Mouse (Mus musculus) midbrain, embryonic 14.5 days (tissue): Measurements from ENCODE around the gene Hpn. TPM values are rescaled to one million over a fixed set of nuclear protein-coding genes. Genes with fewer than 3 reads are reported as not detected.

Experiments
- ATAC-seq: fragments of 200-750 bp; cut with Nextera tagmentation; 2 replicates; pipeline ENCODE4 v1.8.0; 2017; ENCODE audit warnings: moderate number of reproducible peaks, moderate library complexity; ENCODE audit not compliant: low FRiP score, low TSS enrichment
- DNase-seq: peaks from one replicate; pipeline ENCODE4 v3.0.0-alpha.2; 2015
- H3K27ac ChIP-seq: fragments of 300-500 bp; sonication (generic); replicated peaks from 2 replicates; pipeline ENCODE4 v1.5.1; 2014; ENCODE audit warnings: mild to moderate bottlenecking, low read depth, low read length, moderate library complexity
- H3K27me3 ChIP-seq: fragments of 300-500 bp; sonication (generic); 2 replicates; pipeline ENCODE4 v1.6.1; 2014; ENCODE audit warnings: low read length, control low read depth, mixed read lengths; ENCODE audit not compliant: control insufficient read depth, insufficient read depth
- H3K36me3 ChIP-seq: fragments of 300-500 bp; sonication (generic); 2 replicates; pipeline ENCODE4 v1.6.1; 2014; ENCODE audit warnings: low read length, control low read depth; ENCODE audit not compliant: control insufficient read depth, insufficient read depth
- H3K4me1 ChIP-seq: fragments of 300-500 bp; sonication (generic); 2 replicates; pipeline ENCODE4 v1.6.1; 2014; ENCODE audit warnings: mild to moderate bottlenecking, antibody characterized with exemption, low read length, control low read depth; ENCODE audit not compliant: control insufficient read depth, insufficient read depth
- H3K4me2 ChIP-seq: fragments of 300-500 bp; sonication (generic); 2 replicates; pipeline ENCODE4 v1.6.1; 2014; ENCODE audit warnings: mild to moderate bottlenecking, low read length, moderate library complexity
- H3K4me3 ChIP-seq: fragments of 300-500 bp; sonication (generic); replicated peaks from 2 replicates; pipeline ENCODE4 v1.5.1; 2014; ENCODE audit warnings: low read depth, low read length
- H3K9ac ChIP-seq: fragments of 300-500 bp; sonication (generic); replicated peaks from 2 replicates; pipeline ENCODE4 v1.6.1; 2014; ENCODE audit warnings: mild to moderate bottlenecking, low read length, moderate library complexity
- H3K9me3 ChIP-seq: fragments of 300-500 bp; sonication (generic); 2 replicates; pipeline ENCODE4 v1.6.1; 2016; ENCODE audit warnings: low read length, control low read depth, mixed read lengths; ENCODE audit not compliant: control insufficient read depth
- WGBS: fragments of 180-500 bp; shearing (Covaris S2); extraction: QIAGEN DNeasy Blood & Tissue Kit; methylation state at CpG from one replicate; pipeline ENCODE4 v1.1.7; 2014; 5-methylcytosine and 5-hydroxymethylcytosine counted together
- polyA plus RNA-seq: library from polyadenylated mRNA; unstranded; fragments of >200 nt; fragmentation: Nextera tagmentation; extraction: Ambion mirVana; gene quantifications from 2 replicates; pipeline ENCODE4 v1.2.1, GENCODE M21; 2014

Hpn gene
- polyA plus RNA-seq, 1 experiment from 2014 or later = 0.26 TPM

DNA sequence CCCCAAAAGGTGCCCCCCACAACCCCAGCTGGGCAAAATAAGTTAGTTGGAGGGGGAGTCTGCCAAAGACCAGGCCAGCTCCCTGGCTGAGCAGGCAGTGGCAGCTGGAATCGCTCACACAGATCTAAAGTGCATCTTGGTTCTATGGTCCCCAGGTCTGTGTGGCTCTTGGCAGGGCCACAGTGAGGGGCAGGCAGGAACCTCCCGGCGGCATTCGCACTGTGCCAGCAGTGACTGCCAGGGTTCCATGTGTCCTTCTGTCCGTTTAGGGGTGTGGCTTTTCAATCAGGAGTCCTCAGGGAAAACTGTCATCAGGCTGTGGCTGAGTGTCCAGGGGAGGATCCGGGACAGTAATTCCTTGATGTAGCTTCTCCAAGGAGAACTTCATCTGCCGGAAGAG lies 15.1 kb upstream of the Hpn start:
- no peak for DNase-seq
- 95% methylated on average over 7 of the region's 7 CpGs for WGBS
- Histone ChIP-seq H3K9ac (no peak overlapping the region), H3K27me3 (peaks cover 15% of the 10 kb centered on the region; the same call in 1 of the 2 replicates), H3K36me3 (peaks cover 73% of the 10 kb centered on the region), H3K9me3 (no peaks in the 10 kb centered on the region), H3K27ac (no peak overlapping the region), H3K4me1 (no peaks in the 10 kb centered on the region), H3K4me3 (no peak overlapping the region), H3K4me2 (no peak overlapping the region)
- ATAC-seq = no peak

GRCm38 (mm10) chr7:31128157-31128705 lies 13.1 kb upstream of the Hpn start:
- peaks cover 53% of the 10 kb centered on the region for H3K36me3 ChIP-seq
- no peak for ATAC-seq
- WGBS = 71% methylated on average over 9 of the region's 9 CpGs

GRCm38 (mm10) chr7:31126851-31127724 lies 12.0 kb upstream of the Hpn start, which contains the start of gene Scn1b:
Gene Scn1b (minus strand): TSS chr7:31127003.
- Histone ChIP-seq H3K9me3 (no peaks in the 10 kb centered on the region), H3K27me3 (peaks cover 16% of the 10 kb centered on the region; the same call in 1 of the 2 replicates), H3K27ac (no peak within 1 kb of the TSS; the same call in 1 of the 2 replicates), H3K9ac (peak within 1 kb of the TSS; percentile 65), H3K4me1 (no peaks in the 10 kb centered on the region), H3K36me3 (peaks cover 41% of the 10 kb centered on the region), H3K4me3 (peak within 1 kb of the TSS; percentile 52), H3K4me2 (peak within 1 kb of the TSS; percentile 93)
- ATAC-seq = peak; percentile 26; the same call in 1 of the 2 replicates
- WGBS = 2% methylated on average over 46 of the region's 60 CpGs
- peak; percentile 65 for DNase-seq

More at GRCm38 (mm10) chr7:31128157-31128705, 13.1 kb upstream of the Hpn start:
- no peak for DNase-seq
- H3K4me1 ChIP-seq = no peaks in the 10 kb centered on the region
- no peaks in the 10 kb centered on the region for H3K9me3 ChIP-seq
- H3K4me3 ChIP-seq = no peak overlapping the region
- H3K27me3 ChIP-seq = peaks cover 16% of the 10 kb centered on the region; the same call in 1 of the 2 replicates
- no peak overlapping the region for H3K4me2 ChIP-seq
- no peak overlapping the region for H3K27ac ChIP-seq
- H3K9ac ChIP-seq = no peak overlapping the region

DNA sequence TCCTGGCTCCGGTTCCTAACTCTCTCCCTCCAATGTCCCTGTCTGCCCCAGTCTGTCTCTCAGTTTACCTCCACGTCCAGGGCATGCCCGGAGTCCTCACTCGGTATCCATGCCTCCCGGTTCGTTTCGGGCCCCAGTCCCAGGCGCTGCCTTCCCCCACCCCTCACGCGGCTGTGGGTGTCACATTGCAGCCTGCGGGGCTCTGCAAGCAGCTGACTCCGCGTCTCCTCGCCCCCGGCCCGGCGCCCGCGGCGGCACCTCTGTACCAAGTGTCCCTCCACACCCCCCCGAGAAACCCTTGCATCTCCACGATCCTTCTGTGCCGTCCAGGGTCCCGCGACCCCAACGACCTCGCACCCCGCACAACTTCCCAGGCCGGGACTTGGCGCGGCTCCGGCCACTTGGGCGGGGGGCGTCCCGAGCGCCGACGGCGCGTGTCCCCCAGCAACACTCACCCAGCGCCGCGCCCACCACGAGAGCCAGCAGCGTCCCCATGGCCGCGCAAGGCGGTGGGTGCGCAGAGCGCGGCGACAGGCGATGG lies 11.2 kb upstream of the Hpn start:
- Histone ChIP-seq H3K9ac (peak overlapping the region; percentile 65), H3K36me3 (peaks cover 33% of the 10 kb centered on the region), H3K4me1 (no peaks in the 10 kb centered on the region), H3K4me3 (peak overlapping the region; percentile 52), H3K27me3 (peaks cover 16% of the 10 kb centered on the region; the same call in 1 of the 2 replicates), H3K27ac (no peak overlapping the region), H3K9me3 (no peaks in the 10 kb centered on the region), H3K4me2 (peak overlapping the region; percentile 93)
- 1% methylated on average over 53 of the region's 53 CpGs for WGBS
- ATAC-seq = 0 out of 2 replicates have a peak, but pooled peaks have one; percentile 18
- DNase-seq = no peak

- no peak for ATAC-seq
- Histone ChIP-seq H3K27me3 (peaks cover 16% of the 10 kb centered on the region; the same call in 1 of the 2 replicates), H3K4me3 (no peak overlapping the region), H3K9me3 (no peaks in the 10 kb centered on the region), H3K4me2 (no peak overlapping the region), H3K27ac (no peak overlapping the region), H3K9ac (no peak overlapping the region), H3K36me3 (peaks cover 22% of the 10 kb centered on the region), H3K4me1 (no peaks in the 10 kb centered on the region)
- 89% methylated on average over 13 of the region's 13 CpGs for WGBS
- no peak for DNase-seq
Measured at GRCm38 (mm10) chr7:31125116-31125515, 10.0 kb upstream of the Hpn start.

- no peak overlapping the region for H3K4me3 ChIP-seq
- H3K9ac ChIP-seq = no peak overlapping the region
- H3K4me2 ChIP-seq = no peak overlapping the region
- DNase-seq = no peak
- H3K36me3 ChIP-seq = peaks cover 14% of the 10 kb centered on the region
- peaks cover 16% of the 10 kb centered on the region; the same call in 1 of the 2 replicates for H3K27me3 ChIP-seq
- no peaks in the 10 kb centered on the region for H3K9me3 ChIP-seq
- WGBS = 86% methylated on average over 5 of the region's 5 CpGs
- no peak overlapping the region for H3K27ac ChIP-seq
- ATAC-seq = no peak
- H3K4me1 ChIP-seq = no peaks in the 10 kb centered on the region
Measured at GRCm38 (mm10) chr7:31124381-31124780, 9.3 kb upstream of the Hpn start.

DNA sequence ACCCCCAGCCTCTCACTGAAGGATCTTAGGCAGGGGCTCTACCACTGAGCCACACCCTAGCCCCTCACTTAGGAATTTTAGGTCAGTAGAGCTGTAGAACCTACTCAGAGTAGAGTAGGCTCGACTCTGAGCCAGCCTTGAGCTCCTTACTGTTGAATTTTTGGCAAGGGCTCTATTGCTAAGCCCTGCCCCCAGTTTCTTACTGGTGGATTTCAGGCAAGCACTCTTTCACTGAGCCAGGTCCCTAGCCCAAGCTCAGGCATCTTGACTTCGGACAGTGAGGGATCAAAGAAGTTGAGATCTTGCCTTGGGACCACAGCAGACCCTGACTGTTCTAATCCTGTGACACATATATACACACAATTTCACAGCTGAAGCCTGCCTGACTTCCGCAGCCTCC lies 8.6 kb upstream of the Hpn start:
- Histone ChIP-seq H3K27ac (no peak overlapping the region), H3K36me3 (peaks cover 8% of the 10 kb centered on the region), H3K27me3 (peaks cover 16% of the 10 kb centered on the region; the same call in 1 of the 2 replicates), H3K4me2 (no peak overlapping the region), H3K4me3 (no peak overlapping the region), H3K9me3 (no peaks in the 10 kb centered on the region), H3K4me1 (no peaks in the 10 kb centered on the region), H3K9ac (no peak overlapping the region)
- WGBS = 81% methylated on average over 3 of the region's 3 CpGs
- ATAC-seq = no peak
- no peak for DNase-seq

DNA sequence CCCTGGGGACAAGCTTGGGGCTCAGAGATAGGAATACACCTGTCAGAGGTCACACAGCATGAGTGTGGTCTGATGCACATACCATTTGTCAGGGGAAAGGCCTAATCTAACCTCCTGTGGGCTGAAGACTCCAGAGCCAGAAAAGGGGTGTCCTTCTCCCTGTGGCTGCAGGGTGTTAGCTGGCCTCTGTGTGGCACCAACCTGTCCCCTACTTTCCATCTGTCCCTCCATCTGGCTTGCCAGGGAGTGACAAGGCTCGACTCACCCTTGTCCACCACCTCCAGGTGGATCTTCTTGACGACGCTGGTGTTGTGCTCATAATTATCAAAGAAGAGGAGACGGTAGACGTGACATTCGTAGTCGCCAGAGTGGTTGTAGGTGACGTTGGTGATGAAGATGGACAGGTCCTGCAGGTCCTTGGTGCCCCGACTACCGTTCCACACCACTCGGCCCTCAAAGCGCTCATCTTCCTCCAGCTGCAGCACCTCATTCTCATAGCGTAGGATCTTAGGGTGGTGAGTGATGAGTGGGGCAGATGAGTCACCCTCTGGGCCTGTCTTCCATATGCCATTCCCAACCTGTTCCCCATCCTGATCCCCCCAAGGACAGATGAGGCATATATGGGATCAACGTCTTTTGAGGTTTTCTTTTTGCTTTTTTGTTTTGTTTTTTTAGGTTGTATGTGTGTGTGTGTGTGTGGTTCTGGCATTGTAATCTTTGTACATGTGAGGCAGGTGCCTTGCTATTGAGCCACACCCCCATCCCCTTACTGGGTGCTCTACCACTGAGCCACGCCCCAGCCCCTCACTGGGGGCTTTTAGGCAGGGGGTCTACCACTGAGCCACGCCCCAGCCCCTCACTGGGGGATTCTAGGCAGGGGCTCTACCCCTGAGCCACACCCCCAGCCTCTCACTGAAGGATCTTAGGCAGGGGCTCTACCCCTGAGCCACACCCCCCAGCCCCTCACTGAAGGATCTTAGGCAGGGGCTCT lies 7.8 kb upstream of the Hpn start:
- H3K4me2 ChIP-seq = no peak overlapping the region
- DNase-seq (no peak), ATAC-seq (no peak)
- H3K9ac ChIP-seq = no peak overlapping the region
- H3K9me3 ChIP-seq = no peaks in the 10 kb centered on the region
- H3K27me3 ChIP-seq = peaks cover 16% of the 10 kb centered on the region; the same call in 1 of the 2 replicates
- WGBS = 89% methylated on average over 16 of the region's 16 CpGs
- no peak overlapping the region for H3K4me3 ChIP-seq
- H3K27ac ChIP-seq = no peak overlapping the region
- no peaks in the 10 kb centered on the region for H3K36me3 ChIP-seq
- no peaks in the 10 kb centered on the region for H3K4me1 ChIP-seq
